Mouse (Mus musculus) urinary bladder, adult 2 months (tissue): ENCODE data around the gene Dlec1. TPM values are rescaled to one million over a fixed set of nuclear protein-coding genes. Genes with fewer than 3 reads are reported as not detected.

ENCODE experiments used
- DNase-seq: peaks from one replicate; pipeline ENCODE4 v3.0.0; 2022; ENCODE audit warnings: low spot score
- polyA plus RNA-seq: library from polyadenylated mRNA; depleted of rRNA; stranded (reverse); fragments of >200 nt; gene quantifications from 2 replicates; pipeline ENCODE4 v1.2.3, GENCODE M21; 2012

Dlec1 gene
- polyA plus RNA-seq, 1 experiment, result 3.2 TPM

GRCm38 (mm10) chr9:119089437-119089836 lies 12.8 kb upstream of the Dlec1 start:
- DNase-seq, result no peak

- DNase-seq, result no peak
Measured at GRCm38 (mm10) chr9:119090462-119090861, 11.8 kb upstream of the Dlec1 start.

GRCm38 (mm10) chr9:119091581-119092310 lies 10.5 kb upstream of the Dlec1 start:
- DNase-seq, result no peak

- no peak for DNase-seq
Measured at GRCm38 (mm10) chr9:119092473-119093418, 9.5 kb upstream of the Dlec1 start.

GRCm38 (mm10) chr9:119093419-119094295 lies 8.6 kb upstream of the Dlec1 start, which contains the start of gene Plcd1:
TSS of gene Plcd1 (minus strand) at chr9:119093502.
- DNase-seq, result peak; percentile 80

- DNase-seq, result no peak
Measured at GRCm38 (mm10) chr9:119094462-119095109, 7.7 kb upstream of the Dlec1 start.

- no peak for DNase-seq
Measured at GRCm38 (mm10) chr9:119100177-119100898, 1.9 kb upstream of the Dlec1 start.

- DNase-seq, result no peak
Measured at GRCm38 (mm10) chr9:119102783-119103113, 470 bp downstream of the Dlec1 start.

- no peak for DNase-seq
Measured at GRCm38 (mm10) chr9:119107566-119107965, 5.3 kb downstream of the Dlec1 start.

GRCm38 (mm10) chr9:119109685-119110353 lies 7.5 kb downstream of the Dlec1 start:
- DNase-seq, result no peak

- DNase-seq, result no peak
Measured at GRCm38 (mm10) chr9:119110640-119111039, 8.4 kb downstream of the Dlec1 start.

- no peak for DNase-seq
Measured at GRCm38 (mm10) chr9:119114911-119115310, 12.6 kb downstream of the Dlec1 start.

GRCm38 (mm10) chr9:119119409-119120167 lies 17.3 kb downstream of the Dlec1 start:
- DNase-seq, result no peak

- no peak for DNase-seq
Measured at GRCm38 (mm10) chr9:119120168-119120560, 17.9 kb downstream of the Dlec1 start.

GRCm38 (mm10) chr9:119122596-119123369 lies 20.5 kb downstream of the Dlec1 start:
- no peak for DNase-seq

- DNase-seq, result no peak
Measured at GRCm38 (mm10) chr9:119128436-119129181, 26.3 kb downstream of the Dlec1 start.

- DNase-seq, result no peak
Measured at GRCm38 (mm10) chr9:119130692-119131091, 28.4 kb downstream of the Dlec1 start.

- DNase-seq, result no peak
Measured at GRCm38 (mm10) chr9:119138836-119139235, 36.6 kb downstream of the Dlec1 start.
